Mouse (Mus musculus): ENCODE data around the gene Zfp580.
"Not testable (repeated sequence)": the region's sequence is repeated elsewhere in the genome, so short reads cannot be mapped to it uniquely, and the experiment has no call there.

Gene Zfp580

GRCm38 (mm10) chr7:5061774-5062359 is 10.5 kb downstream of the Zfp580 start, which contains the start of gene U2af2:
Gene U2af2 (plus strand): TSS chr7:5062143.
- CTCF ChIA-PET: interaction anchor here (0.7 to 1.0 kb wide), 2 partner anchors 44 to 45 kb away, joined by 3 read pairs; no protein-coding TSS in a partner anchor

GRCm38 (mm10) chr7:5062360-5063001 is 11.1 kb downstream of the Zfp580 start:
- CTCF ChIA-PET: interaction anchor here (0.7 to 2.1 kb wide), 4 partner anchors 14 to 62 kb away, joined by 3 to 5 read pairs (median 3); no protein-coding TSS in a partner anchor

- CTCF ChIA-PET: interaction anchor here (0.5 kb wide), 1 partner anchor 58 kb away, joined by 9 read pairs; no protein-coding TSS in a partner anchor
Measured at GRCm38 (mm10) chr7:5064886-5065285, 13.5 kb downstream of the Zfp580 start.

- CTCF ChIA-PET: interaction anchor here (0.6 kb wide), 1 partner anchor 159 kb away, joined by 3 read pairs; the partner anchor contains the start of gene Zfp628
Measured at GRCm38 (mm10) chr7:5073586-5073985, 22.2 kb downstream of the Zfp580 start.

DNA sequence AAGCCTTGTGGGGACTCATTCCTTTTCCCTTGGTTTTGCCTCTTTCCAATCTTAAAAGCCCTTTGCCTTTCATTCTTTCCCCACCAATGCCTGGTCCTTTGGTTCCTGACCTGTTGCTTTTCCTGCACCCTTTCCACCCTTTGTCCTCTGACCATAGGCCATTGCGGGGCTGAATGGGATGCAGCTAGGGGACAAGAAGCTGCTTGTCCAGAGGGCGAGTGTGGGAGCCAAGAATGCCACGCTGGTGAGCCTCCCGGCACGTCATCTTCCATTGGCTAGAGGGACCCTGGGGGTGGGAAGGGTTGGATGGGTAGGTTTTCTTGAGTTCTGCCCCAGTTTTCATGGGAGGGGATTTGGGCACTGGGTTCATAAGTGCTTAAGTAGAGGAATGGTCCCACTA is 23.6 kb downstream of the Zfp580 start:
- CTCF ChIA-PET: no interaction called here

DNA sequence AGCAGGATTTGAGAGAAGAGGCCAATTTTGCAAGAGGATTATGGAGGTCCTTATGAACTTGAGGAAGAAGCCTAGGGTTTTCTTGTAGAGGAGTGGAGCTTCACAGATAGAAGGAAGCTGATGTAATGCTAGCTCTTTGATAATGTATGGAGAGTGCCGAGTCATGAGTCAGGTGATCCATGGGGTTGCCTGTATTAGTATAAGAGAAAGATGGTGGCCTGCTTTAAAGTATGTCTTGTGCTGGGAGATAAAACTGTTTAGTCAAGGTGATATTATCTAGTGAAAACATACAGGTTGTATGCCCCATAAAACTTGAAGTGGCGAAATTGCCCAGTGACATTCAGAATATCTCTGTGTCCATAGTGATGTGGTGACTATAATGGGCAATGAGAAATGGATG is 25.6 kb downstream of the Zfp580 start:
- CTCF ChIA-PET: interaction anchor here (1.5 kb wide), 1 partner anchor 14 kb away, joined by 5 read pairs; no protein-coding TSS in a partner anchor

DNA sequence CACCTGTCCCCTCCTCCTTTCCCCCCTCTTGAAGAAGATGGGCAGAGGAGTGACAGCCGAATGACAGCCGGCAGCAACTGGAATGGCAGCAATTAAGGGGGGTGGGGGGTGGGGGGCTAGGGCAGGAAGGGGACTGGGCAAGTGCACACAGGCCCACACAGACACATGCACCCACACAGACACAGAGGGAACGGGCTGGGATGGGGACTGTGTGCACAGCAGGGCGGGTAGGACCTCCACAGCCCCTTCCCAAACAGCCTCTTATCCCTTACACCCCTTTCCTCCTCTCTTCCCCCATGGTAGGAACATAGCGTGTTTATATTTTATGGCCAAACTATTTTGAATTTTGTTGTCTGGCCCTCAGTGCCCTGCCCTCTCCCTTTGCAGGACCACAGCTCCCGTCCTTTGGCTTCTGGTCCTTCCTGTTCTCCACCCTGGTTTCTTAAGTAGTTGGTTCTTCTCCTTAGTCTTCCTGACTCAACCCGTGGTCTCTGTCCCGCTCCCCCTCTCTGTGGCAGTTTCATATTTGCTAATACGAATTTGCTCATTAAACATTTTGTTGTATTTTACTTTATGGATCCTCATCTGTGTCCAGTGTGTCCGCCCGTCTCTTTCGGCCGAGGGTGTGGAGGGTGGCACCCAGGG is 28.1 kb downstream of the Zfp580 start:
- CTCF ChIA-PET: not testable (repeated sequence)

DNA sequence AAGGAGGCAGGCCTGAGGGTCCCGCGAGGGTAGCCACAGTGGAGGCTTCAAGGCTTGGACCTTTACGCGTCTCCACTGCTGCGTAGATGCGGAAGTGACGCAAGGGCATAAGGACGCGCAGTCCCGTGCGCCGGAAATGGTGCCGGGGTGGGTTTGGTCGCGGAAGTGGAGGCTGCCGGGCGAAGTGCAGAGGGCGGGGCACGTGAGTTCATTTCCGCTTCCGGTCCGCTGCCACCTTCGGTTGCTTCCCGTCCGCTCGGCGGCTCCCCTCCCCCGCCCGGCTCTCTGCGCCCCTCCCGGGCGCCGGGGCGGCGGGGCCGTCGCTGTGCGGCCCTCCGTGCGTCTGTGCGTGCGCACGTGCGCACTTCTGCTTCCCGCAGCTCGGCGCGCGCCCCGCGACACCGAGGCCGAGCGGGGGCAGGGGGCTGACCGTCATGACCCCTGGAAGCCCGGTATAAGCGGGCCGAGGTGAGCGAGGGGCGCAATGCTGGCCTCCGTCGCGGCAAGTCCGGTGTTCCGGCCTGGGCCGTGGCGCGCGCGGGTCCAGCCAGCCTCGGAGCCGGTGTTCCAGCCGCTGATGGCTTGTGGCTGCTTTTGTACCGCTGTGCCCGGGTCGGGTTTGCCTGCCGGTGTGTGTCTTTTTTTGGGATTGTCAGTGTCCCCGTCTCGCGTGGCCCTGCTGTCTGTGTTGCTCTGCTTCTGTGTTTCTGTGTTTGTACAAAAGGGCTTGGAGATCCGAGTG is 28.8 kb downstream of the Zfp580 start, which contains the start of gene Epn1:
Gene Epn1 (plus strand): TSS at position 226 of the 742 bp plus-strand sequence.
- CTCF ChIA-PET: no interaction called here

GRCm38 (mm10) chr7:5080815-5081214 is 29.5 kb downstream of the Zfp580 start:
- CTCF ChIA-PET: no interaction called here

GRCm38 (mm10) chr7:5081241-5081640 is 29.9 kb downstream of the Zfp580 start:
- CTCF ChIA-PET: no interaction called here

GRCm38 (mm10) chr7:5081939-5082338 is 30.6 kb downstream of the Zfp580 start:
- CTCF ChIA-PET: no interaction called here

DNA sequence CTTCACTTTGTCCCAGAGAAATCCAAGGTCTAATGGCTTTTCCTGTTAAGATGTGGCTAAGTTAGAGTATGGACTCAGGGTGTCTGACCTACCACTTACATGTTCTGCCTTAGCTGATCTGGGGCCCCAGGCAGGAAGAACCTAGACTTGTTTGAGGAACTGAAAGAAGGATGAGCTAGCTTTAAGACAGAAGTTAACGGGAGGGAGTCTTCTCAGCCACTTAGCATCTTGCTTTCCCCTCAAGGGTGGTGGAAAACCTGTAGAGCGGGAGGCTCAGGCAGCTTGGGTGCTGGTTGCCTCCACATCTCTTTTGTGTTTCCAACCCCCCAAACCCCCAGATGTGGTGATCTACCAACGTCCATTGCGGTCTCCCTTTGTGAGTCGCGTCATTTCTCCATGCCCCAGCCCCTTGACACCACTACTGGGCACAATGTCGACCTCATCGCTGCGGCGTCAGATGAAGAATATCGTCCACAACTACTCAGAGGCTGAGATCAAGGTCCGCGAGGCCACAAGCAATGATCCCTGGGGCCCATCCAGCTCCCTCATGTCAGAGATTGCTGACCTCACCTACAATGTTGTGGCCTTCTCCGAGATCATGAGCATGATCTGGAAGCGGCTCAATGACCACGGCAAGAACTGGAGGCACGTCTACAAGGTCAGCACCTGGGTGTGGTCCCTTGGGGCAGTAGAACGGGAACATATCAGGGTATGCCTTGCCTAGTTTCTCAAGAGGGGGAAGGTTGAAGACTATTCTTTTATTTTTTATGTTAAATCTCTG is 32.2 kb downstream of the Zfp580 start:
- CTCF ChIA-PET: interaction anchor here (0.5 to 0.6 kb wide), 2 partner anchors 79 to 449 kb away, joined by 3 to 16 read pairs; no protein-coding TSS in a partner anchor

GRCm38 (mm10) chr7:5085512-5085911 is 34.2 kb downstream of the Zfp580 start:
- CTCF ChIA-PET: no interaction called here

GRCm38 (mm10) chr7:5086921-5087440 is 35.6 kb downstream of the Zfp580 start:
- CTCF ChIA-PET: no interaction called here

- CTCF ChIA-PET: no interaction called here
Measured at GRCm38 (mm10) chr7:5087886-5088285, 36.5 kb downstream of the Zfp580 start.

- CTCF ChIA-PET: no interaction called here
Measured at GRCm38 (mm10) chr7:5089853-5090252, 38.5 kb downstream of the Zfp580 start.

- CTCF ChIA-PET: interaction anchor here (0.6 kb wide), 2 partner anchors 20 to 369 kb away, joined by 3 to 7 read pairs; no protein-coding TSS in a partner anchor
Measured at GRCm38 (mm10) chr7:5091008-5091728, 39.8 kb downstream of the Zfp580 start.

DNA sequence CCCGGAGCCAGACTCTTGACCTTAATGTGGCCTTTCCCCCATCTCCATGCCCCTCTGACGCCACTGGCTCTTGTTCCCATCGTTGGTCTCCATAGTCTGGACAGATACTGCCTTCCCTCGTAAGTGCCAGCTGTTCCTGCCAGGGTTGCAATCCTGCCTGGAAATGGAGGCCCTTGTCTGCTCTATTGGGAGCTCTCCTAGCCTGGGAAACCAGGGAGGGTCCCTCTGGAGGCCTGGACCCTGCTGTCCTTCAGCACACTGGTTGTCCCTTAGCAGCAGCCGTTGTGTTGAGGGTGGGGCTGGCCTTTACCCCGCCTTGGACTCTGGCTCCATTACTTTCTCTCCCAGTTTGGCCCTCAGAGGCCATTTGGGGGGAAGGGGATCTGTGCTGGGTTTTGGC is 41.0 kb downstream of the Zfp580 start:
- CTCF ChIA-PET: no interaction called here

- CTCF ChIA-PET: no interaction called here
Measured at GRCm38 (mm10) chr7:5092831-5093510, 41.6 kb downstream of the Zfp580 start.

- CTCF ChIA-PET: no interaction called here
Measured at GRCm38 (mm10) chr7:5098769-5099168, 47.4 kb downstream of the Zfp580 start.
